Mouse (Mus musculus): ENCODE data around the gene Deup1. TPM values are rescaled to one million over a fixed set of nuclear protein-coding genes. Genes with fewer than 3 reads are reported as not detected.

The Deup1 gene
- total RNA-seq, 2 experiments from 2014 or later, result 0.35 to 0.68 TPM

Other genes with a start within 250 kb of the Deup1 start
- gene Smco4, start 134.5 kb downstream of the Deup1 start, total RNA-seq (2021), result 1 to 10 TPM; 3.6 to 4.3 TPM
- gene Slc36a4, start 81.8 kb upstream of the Deup1 start, total RNA-seq (2021), result 10 to 100 TPM; 44.2 to 49.4 TPM
- not detected for gene Mtnr1b, start 246.6 kb upstream of the Deup1 start, total RNA-seq (2021)